Mouse (Mus musculus): Measurements from ENCODE around the gene Itga11.
"Not testable (repeated sequence)": the region's sequence is repeated elsewhere in the genome, so short reads cannot be mapped to it uniquely, and the experiment has no call there.

Gene Itga11

DNA sequence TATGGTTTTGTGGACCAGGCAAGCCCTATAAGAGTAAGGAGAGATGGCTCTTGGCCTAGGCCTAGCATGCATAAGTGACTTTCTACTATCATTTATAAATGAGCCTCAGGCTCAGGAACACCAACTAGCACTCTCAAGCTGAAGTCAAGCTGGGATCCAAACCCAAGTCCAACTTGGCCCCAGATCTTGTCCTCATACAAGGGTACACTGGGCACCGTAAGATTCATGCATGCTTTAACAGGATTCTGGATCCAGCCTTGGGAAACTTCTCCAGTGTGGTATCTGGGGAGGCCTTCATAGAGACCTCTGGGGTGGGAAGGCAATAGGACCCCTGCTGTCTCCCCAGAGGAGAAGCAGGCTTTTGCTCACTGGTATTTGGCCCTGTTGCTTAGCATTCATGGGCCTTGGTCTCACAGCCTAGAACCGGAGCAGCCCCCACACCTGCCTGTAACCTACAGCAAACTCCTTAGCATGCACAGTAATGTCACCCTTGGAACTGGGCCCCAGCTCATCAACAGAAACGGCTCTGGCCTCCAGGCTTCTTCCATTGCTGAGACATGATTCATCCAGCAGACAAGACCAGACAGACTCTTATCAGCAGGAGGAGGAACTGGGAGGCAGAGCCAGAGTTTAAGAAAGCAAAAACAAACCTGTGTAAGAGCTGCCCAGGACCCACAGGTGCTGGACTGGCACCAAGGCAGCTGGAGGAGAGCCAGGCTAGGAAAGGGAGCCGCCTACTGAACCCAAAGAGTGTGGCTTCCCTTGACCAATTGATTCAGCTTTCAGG, 140.4 kb downstream of the Itga11 start:
- no peak for DNase-seq (ENCODE audit: low read depth, low spot score)

DNA sequence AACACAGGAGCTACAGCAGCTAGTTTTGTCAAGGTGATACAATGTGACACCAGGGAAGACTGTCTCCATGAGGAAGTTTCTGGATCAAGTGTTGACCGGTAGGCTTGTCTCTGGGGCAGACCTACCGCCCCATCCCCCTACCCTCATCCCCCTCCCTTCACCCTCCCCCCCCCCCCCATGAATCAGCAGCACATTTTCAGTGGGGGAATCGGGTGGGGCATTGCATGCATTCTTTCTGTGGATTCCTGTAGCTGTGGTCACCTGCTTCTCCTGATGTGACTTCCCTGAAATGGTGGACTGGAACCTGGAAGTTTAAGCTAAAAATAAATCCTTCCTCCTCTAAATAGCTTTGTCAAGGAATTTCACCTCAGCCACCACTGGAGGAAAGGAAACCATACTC, 141.9 kb downstream of the Itga11 start:
- no peak for DNase-seq (ENCODE audit: low read depth, low spot score)

DNA sequence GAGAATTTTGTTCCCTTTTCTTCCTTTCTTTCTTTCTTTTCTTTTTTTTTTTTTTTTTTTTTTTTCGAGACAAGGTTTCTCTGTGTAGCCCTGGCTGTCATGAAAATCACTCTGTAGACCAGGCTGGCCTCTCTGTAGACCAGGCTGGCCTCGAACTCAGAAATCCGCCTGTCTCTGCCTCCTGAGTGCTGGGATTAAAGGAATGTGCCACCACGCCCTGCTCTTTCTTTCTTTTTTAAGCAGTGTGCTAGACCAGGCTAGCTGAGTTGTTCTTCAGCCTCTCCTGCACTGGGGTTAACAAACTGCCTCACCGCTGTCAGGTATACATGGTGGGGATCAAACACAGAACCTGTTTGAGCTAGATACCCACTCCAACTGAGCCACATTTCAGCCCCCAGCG, 142.3 kb downstream of the Itga11 start:
- not testable (repeated sequence) for DNase-seq (ENCODE audit: low read depth, low spot score)

DNA sequence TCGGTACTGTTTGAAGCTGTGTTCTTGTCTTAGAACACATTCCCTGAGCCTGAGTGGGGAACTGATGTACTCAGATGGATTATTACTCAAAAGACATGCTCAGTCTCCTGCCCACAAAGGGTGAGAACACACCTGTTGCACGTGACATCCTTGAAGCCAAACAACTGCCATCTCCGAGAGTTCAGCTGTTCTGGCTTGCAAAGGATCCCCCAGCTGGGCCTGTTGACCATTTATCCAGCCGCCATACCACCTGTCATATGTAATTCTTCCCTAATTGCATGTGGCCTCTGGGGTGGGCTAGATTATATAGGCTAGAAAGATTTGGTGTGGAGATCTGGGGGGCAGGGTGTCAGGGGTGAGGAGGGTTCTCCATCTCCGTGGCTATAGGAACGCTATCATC, 143.2 kb downstream of the Itga11 start:
- DNase-seq (ENCODE audit: low read depth, low spot score): no peak

DNA sequence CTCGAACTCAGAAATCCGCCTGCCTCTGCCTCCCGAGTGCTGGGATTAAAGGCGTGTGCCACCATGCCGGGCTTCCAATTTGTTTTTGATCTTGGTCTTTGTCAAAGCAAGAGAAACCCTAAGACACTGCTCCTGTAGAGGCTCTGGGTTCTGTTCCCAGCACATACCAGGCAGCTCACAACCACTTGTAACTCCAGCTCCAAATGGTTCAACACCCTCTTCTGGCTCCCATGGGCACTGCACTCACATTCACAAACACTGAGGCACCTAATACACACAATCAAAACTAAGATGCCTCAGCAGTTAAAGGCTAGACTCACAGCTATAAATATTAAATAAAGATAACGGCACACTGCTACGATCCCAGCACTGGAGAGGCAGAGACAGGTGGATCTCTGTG, 144.2 kb downstream of the Itga11 start:
- no peak for DNase-seq (ENCODE audit: low read depth, low spot score)

DNA sequence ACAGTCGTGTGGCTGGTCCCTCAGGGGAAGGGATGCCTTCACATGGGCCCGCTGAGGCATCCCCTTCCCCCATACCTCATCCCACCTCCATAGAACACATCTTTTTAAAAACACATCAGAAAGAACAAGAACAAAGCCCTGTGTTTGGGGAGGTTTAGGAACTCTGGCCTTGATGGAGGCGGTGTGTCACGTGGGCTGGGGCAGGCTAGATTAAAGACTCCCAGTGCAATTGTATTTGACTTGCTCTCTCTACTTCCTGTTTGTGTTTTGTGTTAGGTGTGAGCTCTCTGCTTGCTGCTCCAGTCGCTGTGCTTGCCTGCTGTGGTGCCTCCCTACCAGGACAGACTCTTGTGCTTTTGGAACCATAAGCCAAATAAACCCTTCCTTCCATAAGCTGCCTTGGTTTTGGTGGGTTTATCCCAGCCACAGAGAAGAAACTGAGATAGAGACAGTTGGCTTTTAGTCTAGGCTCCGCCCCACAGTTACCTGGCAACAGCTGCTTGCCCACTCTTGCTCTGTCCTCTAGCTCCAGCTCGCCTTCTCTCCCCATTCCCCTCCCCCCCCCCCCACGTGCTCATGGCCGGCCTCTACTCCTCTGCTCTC, 148.3 kb downstream of the Itga11 start:
- peak; percentile 39 for DNase-seq (ENCODE audit: low read depth, low spot score)

DNA sequence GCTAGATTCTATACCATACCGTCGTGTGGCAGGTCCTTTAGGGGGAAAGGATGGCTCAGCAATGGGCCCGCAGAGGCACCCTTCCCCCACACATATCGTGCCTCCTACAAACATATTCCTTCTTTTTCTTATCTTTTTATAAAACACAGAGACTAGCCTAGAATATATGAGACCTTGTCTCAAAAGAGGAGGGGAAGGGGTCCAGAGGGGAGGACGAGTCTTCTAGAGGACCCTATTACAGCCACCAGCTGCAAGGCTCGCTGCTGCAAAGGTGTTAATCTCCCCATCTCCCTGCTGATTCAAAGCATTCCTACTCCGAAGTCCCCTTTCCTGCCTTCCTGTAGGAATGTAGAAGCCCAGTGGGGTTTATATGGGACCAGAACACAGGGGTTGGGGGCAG, 148.8 kb downstream of the Itga11 start:
- no peak for DNase-seq (ENCODE audit: low read depth, low spot score)

DNA sequence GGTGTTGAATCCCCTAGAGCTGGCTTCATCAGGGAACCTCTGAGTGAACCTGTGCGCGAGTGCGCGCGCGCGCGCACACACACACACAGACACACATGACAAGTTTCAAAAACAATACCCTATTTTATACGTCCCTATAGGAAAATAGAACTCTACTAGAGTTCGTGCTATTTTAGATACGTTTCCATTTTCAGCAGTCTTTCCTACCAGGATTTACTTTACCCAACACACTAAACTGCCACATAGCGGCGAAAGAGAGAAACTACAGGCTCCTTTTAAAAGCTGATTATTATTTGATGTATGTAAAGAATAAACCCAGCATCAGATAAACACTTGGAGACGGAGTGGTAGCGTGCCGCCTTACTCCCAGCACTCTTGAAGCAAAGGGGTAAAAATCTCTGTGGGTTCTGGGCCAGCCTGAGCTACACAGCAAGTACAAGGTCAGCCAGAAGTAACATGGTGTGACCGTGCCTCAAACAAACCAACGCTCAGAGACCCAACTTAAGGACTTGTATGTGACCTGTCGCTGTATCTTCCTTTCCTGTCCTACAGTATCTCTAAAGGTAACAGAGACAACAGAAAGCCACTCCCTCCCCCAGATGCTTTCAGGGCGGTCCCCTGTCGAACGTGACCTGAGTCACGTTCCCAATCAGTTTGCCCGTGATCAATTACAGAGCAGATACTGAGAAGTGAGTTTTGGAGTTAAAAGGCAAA, 150.5 kb downstream of the Itga11 start:
- DNase-seq (ENCODE audit: low read depth, low spot score): peak; percentile 54

DNA sequence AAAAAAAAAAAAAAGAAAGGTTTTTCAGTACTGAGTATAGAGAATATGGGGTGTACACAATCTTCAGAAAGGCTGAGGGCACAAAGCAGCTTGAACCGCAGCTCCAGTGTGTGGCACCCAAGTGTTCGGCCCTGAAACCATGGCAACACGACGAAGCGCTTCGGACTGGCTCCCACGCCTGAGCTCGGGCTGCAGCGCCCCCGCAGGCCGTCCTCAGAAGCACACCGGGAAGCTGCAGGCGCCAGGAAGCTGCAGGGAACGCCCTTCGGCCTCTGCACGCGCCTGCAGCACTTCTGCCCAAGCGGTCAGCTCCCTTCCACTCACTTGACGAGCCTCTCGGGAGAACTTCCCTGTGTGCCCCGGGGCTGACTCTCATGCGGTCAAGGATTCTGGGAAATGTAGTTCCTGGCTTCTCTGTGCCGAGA, 151.0 kb downstream of the Itga11 start:
- peak; percentile 91 for DNase-seq (ENCODE audit: low read depth, low spot score)

DNA sequence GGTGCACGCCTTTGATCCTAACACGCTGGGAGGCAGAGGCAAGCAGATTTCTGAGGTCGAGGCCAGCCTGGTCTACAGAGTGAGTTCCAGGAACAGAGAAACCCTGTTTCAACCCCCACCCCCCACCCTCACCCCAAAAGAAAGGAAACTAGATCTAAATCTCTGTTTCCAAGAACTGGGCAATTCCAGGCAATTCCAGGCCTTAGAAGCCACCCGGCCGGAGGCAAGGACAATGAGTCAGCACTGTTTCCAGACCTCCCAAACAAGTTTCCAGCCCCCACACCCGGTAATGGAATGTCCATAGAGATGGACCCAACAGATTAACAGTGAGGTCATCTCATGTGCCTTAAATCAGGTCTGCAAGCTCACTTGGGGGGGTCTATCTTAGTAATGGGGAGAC, 152.3 kb downstream of the Itga11 start:
- DNase-seq (ENCODE audit: low read depth, low spot score): no peak
